Mouse (Mus musculus) fat pad, adult 2 months (tissue): ENCODE measurements around the gene Timp2.
"Not testable (repeated sequence)": the region's sequence is repeated elsewhere in the genome, so short reads cannot be mapped to it uniquely, and the experiment has no call there.

ENCODE experiments used
- DNase-seq: peaks from one replicate; pipeline ENCODE4 v3.0.0-alpha.2; 2011; ENCODE audit warnings: low read depth, low spot score; ENCODE audit errors: extremely low read depth

Timp2 gene

DNA sequence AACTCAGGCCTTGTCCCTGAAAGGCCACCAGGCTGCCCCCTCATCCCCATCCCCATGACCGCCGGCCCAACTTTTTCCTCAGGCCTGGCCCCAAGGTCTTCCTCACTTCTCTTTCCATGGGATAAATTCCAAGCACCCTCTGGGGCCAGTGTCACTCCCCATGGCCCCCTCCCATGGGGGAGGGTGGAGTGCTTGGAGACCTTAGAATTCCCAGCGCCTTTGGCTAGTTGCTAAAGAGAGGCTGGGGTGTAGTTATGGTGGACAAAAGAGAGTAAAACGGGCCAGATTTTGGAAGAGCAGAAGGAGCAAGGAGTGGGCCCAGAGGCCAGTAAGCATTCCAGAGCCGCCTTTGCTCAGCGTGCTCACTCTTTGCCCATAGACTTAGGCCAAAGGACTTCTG, at the start of gene Timp2:
Timp2 (minus strand) TSS at position 101 of the 400 bp plus-strand sequence.
- no peak for DNase-seq

DNA sequence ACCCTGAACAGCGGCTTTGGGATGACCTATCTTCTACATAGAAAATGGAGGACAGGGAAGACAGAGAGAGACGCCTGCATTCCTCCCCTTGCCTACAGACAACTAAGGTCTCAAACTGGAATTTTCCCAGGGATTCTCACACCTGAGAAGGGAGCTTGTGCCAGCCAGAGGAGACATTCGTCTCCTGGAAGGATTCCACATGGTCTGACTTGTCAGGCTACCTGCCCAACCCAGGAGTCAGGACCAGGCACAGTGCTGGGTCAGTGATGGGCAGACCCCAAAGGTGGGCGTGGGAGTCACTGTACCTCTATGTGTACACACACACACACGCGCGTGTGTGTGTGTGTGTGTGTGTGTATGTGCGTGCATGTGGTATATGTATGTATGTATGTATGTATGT, 49.8 kb upstream of the Timp2 start:
- DNase-seq, result no peak

DNA sequence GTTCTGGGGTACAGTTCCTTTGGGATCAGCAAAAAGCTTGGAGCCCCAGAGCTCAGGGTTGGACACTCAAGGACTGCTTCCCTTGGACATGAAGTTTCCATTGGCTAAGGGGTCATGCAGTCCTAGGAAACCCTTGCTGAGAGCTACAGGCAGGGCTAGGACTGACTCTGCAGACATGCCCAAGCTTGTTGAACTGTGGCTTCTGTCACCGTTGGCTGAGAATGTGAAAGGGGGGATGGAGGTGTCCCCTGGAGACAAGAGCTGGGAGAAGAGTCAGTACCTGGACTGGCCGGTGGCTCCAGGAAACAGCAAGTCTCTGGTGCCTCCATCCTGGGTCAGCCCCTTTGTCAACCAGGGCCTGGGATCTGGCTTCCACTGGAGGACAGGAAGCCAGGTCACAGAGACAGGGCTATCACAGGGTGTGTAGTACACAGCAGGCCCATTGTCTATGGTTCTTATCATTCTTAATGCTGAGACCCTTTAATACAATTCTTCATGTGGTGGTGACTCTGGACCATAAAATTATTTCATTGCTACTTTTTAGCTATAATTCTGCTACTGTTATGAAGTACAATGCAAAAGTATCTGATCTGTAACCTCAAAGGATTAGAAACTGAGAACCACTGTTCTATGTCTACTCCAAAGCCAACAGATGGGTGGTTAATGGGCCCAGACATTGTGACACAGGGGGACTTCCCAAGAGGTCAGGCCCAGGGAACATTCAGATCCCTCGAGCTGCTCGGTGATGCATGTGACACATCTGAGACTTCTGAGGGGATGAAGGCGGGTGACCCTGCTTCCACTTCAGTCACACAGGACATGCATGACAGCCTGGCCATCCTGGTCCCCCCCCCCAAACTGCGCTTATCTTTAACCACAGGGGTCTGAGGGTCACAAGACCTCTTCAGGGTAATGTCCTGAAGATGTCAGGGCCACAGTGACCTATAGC, 48.7 kb upstream of the Timp2 start:
- DNase-seq, result no peak

DNA sequence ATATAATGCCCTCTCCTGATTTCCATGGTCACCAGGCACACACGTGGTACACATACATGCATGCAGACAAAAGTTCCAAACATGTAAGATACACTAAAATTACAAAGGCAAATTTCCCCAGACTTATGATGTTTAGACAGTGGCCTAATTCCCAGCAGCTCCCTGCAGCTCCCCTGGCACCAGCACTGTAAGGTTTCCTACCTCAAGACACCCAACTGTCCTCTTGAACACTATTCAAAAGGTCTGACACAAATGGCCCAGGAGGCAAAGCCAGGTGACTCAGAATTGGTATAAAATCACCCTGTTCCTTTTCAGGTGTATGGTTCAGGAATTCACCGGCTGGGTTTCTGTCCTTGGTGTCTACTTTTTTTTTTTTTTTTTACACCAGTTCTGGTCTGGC, 47.6 kb upstream of the Timp2 start:
- DNase-seq, result no peak

DNA sequence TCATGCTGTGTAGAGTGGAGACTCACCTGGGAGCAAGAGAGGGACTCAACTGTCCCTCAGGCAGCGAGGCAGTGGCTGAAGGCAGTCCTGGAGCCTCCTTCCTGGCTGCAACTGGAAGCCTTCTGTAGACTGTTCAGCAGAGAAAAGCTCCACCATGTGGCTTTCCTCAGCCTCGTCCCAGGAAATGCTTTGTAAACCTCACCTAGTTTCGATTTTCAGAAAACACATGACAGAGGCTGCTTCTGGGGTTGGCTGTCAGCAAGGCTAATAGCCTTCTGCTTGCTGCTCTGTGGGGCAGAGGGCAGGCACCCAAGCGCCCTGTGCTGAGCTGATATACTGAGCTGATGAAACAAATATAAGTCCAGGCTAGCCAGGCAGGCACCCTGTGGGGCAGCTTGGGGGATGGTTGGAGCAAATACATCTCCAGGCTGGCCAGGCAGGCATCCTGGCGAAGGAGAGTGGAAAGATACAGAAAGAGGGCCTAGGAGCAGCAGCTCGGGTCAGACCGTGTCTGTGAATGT, 46.3 kb upstream of the Timp2 start, which contains the start of gene Lgals3bp:
Lgals3bp (minus strand) TSS at position 333 of the 521 bp plus-strand sequence.
- DNase-seq, result no peak

DNA sequence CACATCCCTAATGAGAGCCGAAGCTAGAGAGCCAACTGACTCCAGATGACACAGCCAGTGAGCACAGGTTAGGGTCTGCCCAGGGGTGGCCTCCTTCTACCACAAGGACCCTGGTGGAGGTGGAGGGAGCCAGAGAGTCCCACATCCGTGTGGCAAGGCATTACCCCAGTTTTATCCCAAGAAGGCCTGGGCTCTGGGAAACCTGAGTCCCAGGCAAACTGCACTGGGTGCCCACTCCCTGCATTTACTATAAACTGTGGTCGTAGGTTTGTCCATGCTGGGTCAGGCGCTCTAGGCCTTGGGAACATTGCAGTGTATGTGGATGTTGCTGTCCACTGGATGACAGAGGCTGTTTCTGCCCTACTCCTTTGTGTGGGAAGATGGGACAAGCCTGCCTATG, 45.7 kb upstream of the Timp2 start:
- DNase-seq, result no peak

DNA sequence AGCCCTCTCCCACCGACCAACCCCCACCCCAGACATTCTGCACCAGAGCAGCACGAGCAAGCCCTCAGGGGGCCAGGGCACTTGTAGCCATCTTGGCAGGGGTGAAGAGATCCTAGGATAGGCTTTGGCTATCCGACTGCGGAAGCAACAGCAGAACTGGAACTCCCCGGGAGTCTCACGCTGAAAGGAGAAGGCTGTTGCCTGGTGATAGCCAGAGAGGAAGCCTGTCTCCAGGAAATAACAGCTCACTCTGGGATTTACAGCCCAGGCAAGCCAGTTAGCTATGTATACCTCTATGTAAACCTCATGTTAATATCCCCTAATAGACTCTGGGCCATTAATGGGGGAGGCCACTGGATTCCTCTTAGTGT, 45.0 kb upstream of the Timp2 start:
- no peak for DNase-seq

DNA sequence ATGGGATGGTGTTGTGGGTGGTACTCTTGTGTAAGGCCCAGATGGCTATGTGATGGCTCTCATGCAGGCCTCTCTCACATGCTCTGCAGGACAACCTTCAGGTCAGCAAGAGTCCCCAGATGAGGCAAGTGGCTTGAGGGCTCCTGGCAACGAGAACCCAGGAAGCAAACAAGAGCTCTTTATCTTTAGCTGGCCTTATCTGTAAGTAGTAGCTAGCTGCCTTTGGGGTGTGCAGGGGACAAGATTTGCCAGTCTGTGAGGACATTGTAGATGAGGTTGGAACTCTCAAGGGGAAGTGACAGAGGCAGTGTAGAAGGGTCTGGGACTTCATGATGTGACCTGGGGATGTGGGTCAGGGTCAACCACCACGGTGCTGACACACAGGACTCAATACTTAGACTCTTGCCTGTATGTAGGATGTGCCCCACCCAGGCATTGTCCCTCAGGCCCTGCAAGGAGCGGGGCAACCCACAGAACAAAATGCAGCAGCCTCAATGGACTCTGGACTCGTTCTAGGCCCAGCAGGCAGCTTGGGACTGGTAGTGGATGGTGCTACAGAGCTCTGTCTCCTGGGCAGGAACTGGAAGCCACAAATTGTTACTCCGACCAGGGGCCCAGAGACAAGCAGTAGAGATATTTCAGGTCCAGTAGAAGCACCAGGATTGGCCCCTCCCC, 44.5 kb upstream of the Timp2 start:
- DNase-seq, result no peak

DNA sequence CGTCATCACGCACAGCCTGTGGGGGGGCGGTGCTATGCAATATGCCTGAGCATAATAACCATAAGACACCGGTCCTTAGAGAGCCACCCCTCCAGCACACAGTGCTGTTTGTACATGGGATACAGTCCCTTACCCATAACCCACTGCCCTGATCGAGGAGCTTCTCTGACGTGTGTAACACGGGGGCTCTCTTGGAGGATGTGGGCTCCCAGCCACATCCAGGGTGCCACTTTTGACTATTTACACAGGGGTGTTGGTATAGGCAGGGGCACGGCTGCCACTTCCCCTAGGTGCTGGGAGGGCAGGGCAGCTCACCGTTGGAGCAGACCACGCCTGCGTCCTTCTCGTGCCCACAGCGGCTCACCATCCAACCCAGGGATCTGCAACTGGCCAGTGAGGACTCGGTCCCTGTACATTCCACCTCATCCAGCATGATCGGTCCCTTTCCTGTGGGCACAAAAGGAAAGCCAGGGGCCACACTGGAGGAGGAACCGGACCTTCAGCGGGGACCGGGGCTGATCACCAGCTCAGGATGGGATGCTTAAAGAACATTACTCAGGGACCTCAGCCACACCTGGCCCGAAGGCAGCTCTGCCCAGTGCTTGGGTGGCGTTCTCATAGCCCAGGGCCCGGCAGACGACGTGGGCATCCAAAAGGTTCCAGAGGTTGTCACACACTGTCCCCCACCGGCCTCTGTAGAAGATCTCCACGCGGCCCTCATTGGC, 42.4 kb upstream of the Timp2 start:
- no peak for DNase-seq

DNA sequence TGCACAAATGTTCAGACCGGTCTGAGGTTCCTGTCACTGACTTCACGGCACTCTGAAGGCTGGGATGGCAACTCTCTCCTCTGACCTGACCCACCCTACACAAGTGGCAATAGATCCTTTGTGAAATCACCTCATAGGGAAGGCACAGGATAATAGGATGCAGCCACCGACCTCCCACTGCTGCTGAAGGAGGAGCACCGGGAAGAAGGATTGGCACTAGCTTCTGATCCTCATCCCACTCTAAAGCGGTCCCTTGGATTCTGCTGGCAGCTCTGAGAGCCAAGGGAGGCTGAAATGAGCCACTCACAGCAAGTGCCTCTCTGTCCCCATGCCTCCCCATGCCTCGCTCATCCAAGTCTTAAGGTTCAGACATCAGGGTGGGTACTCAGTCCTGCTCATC, 39.0 kb upstream of the Timp2 start:
- DNase-seq, result no peak

DNA sequence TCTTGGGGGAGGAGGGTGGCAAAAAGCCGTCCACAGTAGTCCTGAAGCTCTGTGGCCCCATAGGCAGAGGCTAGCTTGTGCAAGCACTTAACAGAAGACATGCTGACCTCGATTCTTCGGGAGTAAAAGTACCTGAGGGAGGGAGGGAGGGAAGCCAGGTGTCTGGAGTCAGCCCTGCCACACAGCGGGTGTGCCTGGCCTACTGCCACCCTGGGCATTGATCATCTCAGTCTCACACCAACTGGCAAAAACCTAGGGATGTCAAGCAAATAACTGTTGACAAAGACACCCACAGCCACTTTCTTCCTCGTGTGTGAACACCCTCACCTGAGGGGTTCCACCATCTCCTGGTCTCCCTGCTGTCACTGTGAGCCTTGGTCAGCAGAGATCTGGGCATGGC, 38.5 kb upstream of the Timp2 start:
- DNase-seq, result no peak

DNA sequence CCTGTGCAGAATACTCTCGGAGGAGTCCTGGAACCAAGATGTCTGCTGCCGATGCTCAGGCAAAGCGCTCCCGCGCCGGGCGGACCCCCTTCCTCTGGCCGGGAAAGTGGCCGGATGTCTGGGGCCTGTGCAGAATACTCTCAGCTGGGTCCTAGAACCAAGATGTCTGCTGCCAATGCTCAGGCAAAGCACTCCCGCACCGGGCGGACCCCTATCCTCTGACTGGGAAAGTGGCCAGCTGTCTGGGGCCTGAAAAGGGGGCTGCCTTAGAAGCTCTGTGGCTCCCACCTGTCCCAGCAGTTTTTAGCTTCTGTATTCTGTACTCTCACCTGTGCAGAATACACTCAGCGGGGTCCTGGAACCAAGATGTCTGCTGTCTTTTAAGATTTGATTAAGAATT, 32.3 kb upstream of the Timp2 start:
- DNase-seq, result not testable (repeated sequence)

DNA sequence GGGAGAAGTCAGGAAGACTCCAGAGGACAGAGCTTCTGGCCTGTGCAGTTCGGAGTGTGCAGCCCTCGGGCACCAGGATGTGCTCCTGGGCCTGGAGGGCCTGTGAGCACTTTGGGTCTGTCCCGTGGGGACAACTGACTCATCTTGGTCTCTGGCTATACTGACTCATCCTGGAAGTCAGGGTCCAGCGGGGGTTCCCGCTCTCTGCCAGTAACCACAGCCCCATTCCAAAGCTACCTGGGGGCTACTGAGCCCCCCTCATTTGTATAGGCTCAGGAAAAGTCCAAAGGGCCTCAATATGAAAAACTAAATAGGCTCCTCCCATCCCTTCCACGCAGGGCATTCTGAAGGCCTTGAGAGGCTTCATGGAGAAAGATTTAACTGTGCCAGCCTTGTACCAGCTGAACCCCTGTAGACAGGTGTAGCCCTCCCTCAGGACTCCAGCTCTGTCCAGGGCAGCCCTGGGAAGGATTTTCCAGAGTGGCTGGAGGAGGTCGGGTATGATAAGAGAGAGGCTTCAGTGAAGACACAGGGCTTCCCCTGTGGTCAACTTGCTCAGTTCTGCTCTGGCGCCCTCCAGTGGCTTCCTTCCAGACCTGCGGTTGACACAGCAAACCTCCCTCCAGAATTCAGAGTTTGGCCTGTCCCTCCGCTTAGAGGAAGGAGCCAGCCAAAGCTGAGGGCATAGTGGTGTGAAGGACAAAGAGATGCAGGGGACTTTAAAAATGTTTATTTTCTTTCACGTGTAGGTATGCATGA, 23.9 kb upstream of the Timp2 start:
- no peak for DNase-seq

DNA sequence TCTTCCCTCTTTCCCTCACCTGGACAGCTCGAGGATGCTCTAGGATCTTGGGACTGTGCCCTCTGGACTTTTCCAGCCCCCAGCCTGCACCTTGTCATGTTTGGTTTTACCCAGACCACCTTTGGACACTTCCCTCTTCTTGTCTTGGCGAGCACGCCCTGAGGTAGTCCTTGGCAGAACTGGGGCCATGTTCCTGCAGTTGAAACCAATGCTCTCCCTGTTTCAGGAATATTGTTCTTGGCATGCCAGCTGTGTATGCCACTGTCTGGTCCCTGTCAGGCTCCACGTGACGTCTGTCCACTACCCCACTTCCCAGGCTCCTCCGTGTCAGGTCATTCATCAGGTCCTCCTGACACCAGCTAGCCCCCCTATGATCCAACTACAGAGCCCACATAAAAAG, 23.1 kb upstream of the Timp2 start:
- DNase-seq, result no peak

DNA sequence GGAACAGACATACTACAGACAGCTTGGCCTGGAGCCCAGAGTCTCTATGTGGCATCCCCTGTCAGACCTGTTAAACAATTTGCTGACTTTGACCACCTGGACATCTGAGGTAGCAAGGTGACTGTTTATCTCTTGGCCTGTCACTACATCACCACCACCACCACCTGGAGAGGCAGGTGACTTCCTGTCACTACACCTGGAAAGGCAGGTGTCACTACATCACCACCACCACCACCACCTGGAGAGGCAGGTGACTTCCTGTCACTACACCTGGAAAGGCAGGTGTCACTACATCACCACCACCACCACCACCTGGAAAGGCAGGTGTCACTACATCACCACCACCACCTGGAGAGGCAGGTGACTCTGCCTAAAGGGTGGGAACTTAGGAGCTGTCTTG, 20.8 kb upstream of the Timp2 start:
- not testable (repeated sequence) for DNase-seq

DNA sequence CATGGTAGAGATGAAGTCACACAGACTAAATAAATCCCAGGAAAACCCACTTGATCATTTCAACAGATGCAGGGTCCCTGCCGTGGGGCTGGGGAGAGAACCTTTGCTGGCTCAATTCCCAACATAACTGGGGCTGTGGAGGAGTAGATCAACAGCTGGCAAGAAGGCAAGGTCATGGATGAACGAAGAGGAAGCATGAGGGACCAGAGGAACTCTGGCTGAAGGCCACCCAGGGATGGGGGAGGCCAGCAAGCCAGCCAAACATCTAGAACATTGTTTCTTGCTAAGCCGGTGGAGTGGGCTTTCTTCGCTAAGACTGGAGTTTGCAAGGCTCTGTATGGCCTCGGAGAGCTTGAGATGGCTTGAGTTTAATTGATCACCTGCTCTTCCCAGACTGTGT, 20.3 kb upstream of the Timp2 start:
- DNase-seq, result no peak

DNA sequence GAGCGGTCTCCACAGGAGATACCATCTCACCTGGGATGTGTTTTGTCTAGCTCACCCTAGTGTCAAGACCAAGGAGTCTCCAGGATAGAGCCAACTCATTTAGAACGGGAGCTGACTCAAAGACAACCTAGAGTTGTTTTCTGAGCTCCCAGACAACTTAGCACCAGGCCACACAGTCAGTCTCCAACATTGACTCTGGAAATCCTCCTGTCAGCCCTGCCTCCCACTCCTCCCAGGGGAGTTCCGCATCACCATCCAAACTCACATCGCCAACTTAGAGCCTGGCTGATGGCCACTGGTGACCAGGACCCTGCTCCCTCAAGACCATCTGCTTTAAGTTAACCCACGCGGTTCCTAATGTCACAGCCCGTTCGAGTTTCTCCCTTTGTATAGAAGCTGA, 19.9 kb upstream of the Timp2 start:
- no peak for DNase-seq

DNA sequence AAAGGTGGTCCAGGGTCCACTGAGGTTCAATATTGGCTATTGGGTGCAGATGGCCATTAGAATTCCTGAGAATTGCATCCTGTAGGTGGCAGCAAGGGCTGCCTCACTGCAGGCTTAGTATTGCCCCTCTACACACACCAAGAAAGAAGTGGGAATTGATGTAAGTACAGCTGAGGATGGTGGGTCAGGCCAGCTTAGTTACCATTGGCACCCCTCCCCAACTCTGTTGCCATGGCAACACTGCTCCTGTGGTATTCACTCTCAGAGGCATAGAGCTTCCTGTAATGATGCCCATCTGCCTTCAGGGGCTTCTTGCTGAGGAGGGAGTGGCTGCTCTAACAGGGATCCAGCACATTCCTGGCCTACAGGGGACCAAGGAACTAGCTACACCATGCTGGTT, 19.5 kb upstream of the Timp2 start:
- no peak for DNase-seq

DNA sequence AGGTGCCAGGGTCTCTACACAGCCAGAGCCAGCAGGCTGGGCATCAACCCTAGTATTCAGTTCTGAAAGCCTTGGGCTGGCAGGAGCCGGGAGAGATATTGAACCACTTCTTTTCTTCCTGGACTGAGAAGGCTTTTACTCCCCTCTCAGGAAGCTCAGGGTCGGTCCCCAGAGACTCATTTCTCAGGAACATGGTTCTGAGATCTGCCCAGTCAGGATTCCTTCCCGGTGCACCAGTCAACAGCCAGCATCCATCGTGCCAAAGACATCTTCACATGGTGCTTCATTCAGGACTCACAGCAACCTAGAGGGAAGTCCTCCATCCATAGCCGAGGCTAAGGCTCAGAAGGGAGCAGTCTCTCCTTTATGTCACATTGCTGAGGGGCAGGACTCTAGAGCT, 19.0 kb upstream of the Timp2 start:
- DNase-seq, result no peak

DNA sequence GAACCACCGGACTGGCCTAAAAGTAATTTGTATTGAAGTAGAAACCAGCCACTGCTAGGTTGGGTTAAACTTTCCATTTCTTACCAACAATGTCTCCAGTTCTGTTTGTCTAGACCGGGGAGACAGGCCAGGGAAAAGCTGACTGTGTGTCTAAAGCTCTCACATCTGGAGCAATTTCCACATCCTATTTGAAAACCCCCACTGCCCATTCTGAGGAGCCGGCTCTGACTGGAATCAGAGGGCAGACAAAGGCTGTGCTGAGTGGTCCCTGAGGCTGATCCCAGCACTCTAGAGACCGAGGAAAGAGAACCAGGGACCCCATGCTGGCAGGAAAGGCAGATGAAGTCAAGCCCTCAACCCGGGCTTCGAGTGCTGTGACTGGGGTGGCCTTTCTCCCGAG, 17.1 kb upstream of the Timp2 start:
- DNase-seq, result no peak

DNA sequence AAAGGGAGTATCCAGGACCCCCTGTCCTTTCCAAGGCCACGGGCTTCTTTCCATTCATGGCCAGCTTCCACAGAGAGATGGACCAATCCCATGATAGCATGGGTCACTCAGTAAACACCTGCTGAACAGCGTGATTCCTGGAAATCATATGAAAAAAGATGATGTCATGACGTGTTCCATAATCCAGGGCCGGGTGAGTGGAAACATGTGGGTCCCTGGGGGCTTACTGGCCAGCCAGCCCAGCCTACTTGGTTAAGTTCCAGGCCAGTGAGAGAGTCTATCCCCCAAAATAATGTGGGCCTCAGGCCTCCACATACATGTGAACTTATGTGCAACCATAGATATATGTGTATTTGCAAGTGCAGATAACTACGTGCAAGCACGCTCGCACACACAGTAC, 16.3 kb upstream of the Timp2 start:
- no peak for DNase-seq
